Mouse (Mus musculus): ENCODE results near the gene Lrig2. TPM values are rescaled to one million over a fixed set of nuclear protein-coding genes. Genes with fewer than 3 reads are reported as not detected.

The Lrig2 gene
- 23.7 and 28.0 TPM in 2 replicates for polyA plus RNA-seq (2014; fragmentation: Nextera tagmentation; extraction: Ambion mirVana)

- peak; percentile 99 for ATAC-seq (ENCODE audit: low FRiP score)
- no peaks in the 10 kb centered on the region for H3K27me3 ChIP-seq (ENCODE audit: control insufficient read depth, insufficient read depth, low read length)
- H3K4me2 ChIP-seq = peak within 1 kb of the TSS; percentile 62
- peak within 1 kb of the TSS; percentile 69 for H3K4me3 ChIP-seq (ENCODE audit: low read depth, low read length)
- no peaks in the 10 kb centered on the region for H3K36me3 ChIP-seq (ENCODE audit: control insufficient read depth, insufficient read depth, low read length)
- peak; percentile 100 for DNase-seq (ENCODE audit: low spot score, missing footprints)
- H3K9ac ChIP-seq (ENCODE audit: low read length) = peak within 1 kb of the TSS; percentile 75
- under 1% methylated on average over 63 of the region's 71 CpGs for WGBS
- peak within 1 kb of the TSS; percentile 96 for H3K27ac ChIP-seq (ENCODE audit: low read depth, low read length)
- H3K4me1 ChIP-seq (ENCODE audit: control insufficient read depth, insufficient read depth, low read length) = peaks cover 4% of the 10 kb centered on the region; the same call in 1 of the 2 replicates
- H3K9me3 ChIP-seq (ENCODE audit: control insufficient read depth, low read length) = no peaks in the 10 kb centered on the region
Observed at GRCm38 (mm10) chr3:104511538-104512423, at the start of gene Lrig2. TSS of gene Lrig2 (minus strand) at chr3:104511918.

GRCm38 (mm10) chr3:104556624-104557023 lies 44.9 kb upstream of the Lrig2 start:
- DNase-seq (ENCODE audit: low spot score, missing footprints) (no peak), ATAC-seq (ENCODE audit: low FRiP score) (no peak)
- 95% methylated on average over 1 of the region's 1 CpGs for WGBS
- H3K9me3 ChIP-seq (ENCODE audit: control insufficient read depth, low read length) = no peaks in the 10 kb centered on the region
- no peak overlapping the region for H3K4me2 ChIP-seq
- no peaks in the 10 kb centered on the region for H3K36me3 ChIP-seq (ENCODE audit: control insufficient read depth, insufficient read depth, low read length)
- no peak overlapping the region for H3K4me3 ChIP-seq (ENCODE audit: low read depth, low read length)
- H3K27me3 ChIP-seq (ENCODE audit: control insufficient read depth, insufficient read depth, low read length) = no peaks in the 10 kb centered on the region
- H3K4me1 ChIP-seq (ENCODE audit: control insufficient read depth, insufficient read depth, low read length) = no peaks in the 10 kb centered on the region
- no peak overlapping the region for H3K9ac ChIP-seq (ENCODE audit: low read length)
- no peak overlapping the region for H3K27ac ChIP-seq (ENCODE audit: low read depth, low read length)

- ATAC-seq (ENCODE audit: low FRiP score) = no peak
- WGBS = 53% methylated on average over 3 of the region's 3 CpGs
- no peak overlapping the region for H3K27ac ChIP-seq (ENCODE audit: low read depth, low read length)
Observed at GRCm38 (mm10) chr3:104550594-104550993, 38.9 kb upstream of the Lrig2 start.

GRCm38 (mm10) chr3:104548367-104549087 lies 36.8 kb upstream of the Lrig2 start:
- DNase-seq (ENCODE audit: low spot score, missing footprints) (peak; percentile 39), ATAC-seq (ENCODE audit: low FRiP score) (no peak)
- Histone ChIP-seq H3K9ac (ENCODE audit: low read length) (no peak overlapping the region), H3K4me3 (ENCODE audit: low read depth, low read length) (no peak overlapping the region), H3K9me3 (ENCODE audit: control insufficient read depth, low read length) (no peaks in the 10 kb centered on the region), H3K27me3 (ENCODE audit: control insufficient read depth, insufficient read depth, low read length) (no peaks in the 10 kb centered on the region), H3K4me1 (ENCODE audit: control insufficient read depth, insufficient read depth, low read length) (no peaks in the 10 kb centered on the region), H3K36me3 (ENCODE audit: control insufficient read depth, insufficient read depth, low read length) (no peaks in the 10 kb centered on the region), H3K4me2 (no peak overlapping the region), H3K27ac (ENCODE audit: low read depth, low read length) (no peak overlapping the region)
- 78% methylated on average over 15 of the region's 15 CpGs for WGBS

More at GRCm38 (mm10) chr3:104550594-104550993, 38.9 kb upstream of the Lrig2 start:
- H3K4me3 ChIP-seq (ENCODE audit: low read depth, low read length) = no peak overlapping the region
- H3K4me1 ChIP-seq (ENCODE audit: control insufficient read depth, insufficient read depth, low read length) = no peaks in the 10 kb centered on the region
- H3K36me3 ChIP-seq (ENCODE audit: control insufficient read depth, insufficient read depth, low read length) = no peaks in the 10 kb centered on the region
- no peaks in the 10 kb centered on the region for H3K27me3 ChIP-seq (ENCODE audit: control insufficient read depth, insufficient read depth, low read length)
- H3K9ac ChIP-seq (ENCODE audit: low read length) = no peak overlapping the region
- H3K9me3 ChIP-seq (ENCODE audit: control insufficient read depth, low read length) = no peaks in the 10 kb centered on the region
- DNase-seq (ENCODE audit: low spot score, missing footprints) = no peak
- no peak overlapping the region for H3K4me2 ChIP-seq

GRCm38 (mm10) chr3:104543825-104544224 lies 32.1 kb upstream of the Lrig2 start:
- Histone ChIP-seq H3K9ac (ENCODE audit: low read length) (no peak overlapping the region), H3K9me3 (ENCODE audit: control insufficient read depth, low read length) (no peaks in the 10 kb centered on the region), H3K27ac (ENCODE audit: low read depth, low read length) (no peak overlapping the region), H3K4me3 (ENCODE audit: low read depth, low read length) (no peak overlapping the region), H3K36me3 (ENCODE audit: control insufficient read depth, insufficient read depth, low read length) (no peaks in the 10 kb centered on the region), H3K27me3 (ENCODE audit: control insufficient read depth, insufficient read depth, low read length) (no peaks in the 10 kb centered on the region), H3K4me1 (ENCODE audit: control insufficient read depth, insufficient read depth, low read length) (peaks cover 7% of the 10 kb centered on the region; the same call in 1 of the 2 replicates), H3K4me2 (no peak overlapping the region)
- ATAC-seq (ENCODE audit: low FRiP score) (no peak), DNase-seq (ENCODE audit: low spot score, missing footprints) (no peak)
- 94% methylated on average over 3 of the region's 3 CpGs for WGBS

- Histone ChIP-seq H3K9me3 (ENCODE audit: control insufficient read depth, low read length) (no peaks in the 10 kb centered on the region), H3K4me2 (peak overlapping the region; percentile 53), H3K9ac (ENCODE audit: low read length) (peak overlapping the region; percentile 56), H3K27me3 (ENCODE audit: control insufficient read depth, insufficient read depth, low read length) (no peaks in the 10 kb centered on the region), H3K36me3 (ENCODE audit: control insufficient read depth, insufficient read depth, low read length) (no peaks in the 10 kb centered on the region), H3K4me3 (ENCODE audit: low read depth, low read length) (peak overlapping the region; percentile 11; the same call in 1 of the 2 replicates), H3K27ac (ENCODE audit: low read depth, low read length) (peak overlapping the region; percentile 67), H3K4me1 (ENCODE audit: control insufficient read depth, insufficient read depth, low read length) (peaks cover 7% of the 10 kb centered on the region; the same call in 1 of the 2 replicates)
- 2% methylated on average over 2 of the region's 2 CpGs for WGBS
- DNase-seq (ENCODE audit: low spot score, missing footprints) = no peak
- ATAC-seq (ENCODE audit: low FRiP score) = no peak; the same call in 1 of the 2 replicates
Observed at GRCm38 (mm10) chr3:104542065-104542429, 30.3 kb upstream of the Lrig2 start.

- peak; percentile 85 for ATAC-seq (ENCODE audit: low FRiP score)
- H3K4me2 ChIP-seq = peak overlapping the region; percentile 53
- H3K27me3 ChIP-seq (ENCODE audit: control insufficient read depth, insufficient read depth, low read length) = no peaks in the 10 kb centered on the region
- H3K9ac ChIP-seq (ENCODE audit: low read length) = peak overlapping the region; percentile 56
- peak overlapping the region; percentile 67 for H3K27ac ChIP-seq (ENCODE audit: low read depth, low read length)
- peak overlapping the region; percentile 11; the same call in 1 of the 2 replicates for H3K4me3 ChIP-seq (ENCODE audit: low read depth, low read length)
- H3K36me3 ChIP-seq (ENCODE audit: control insufficient read depth, insufficient read depth, low read length) = no peaks in the 10 kb centered on the region
- H3K9me3 ChIP-seq (ENCODE audit: control insufficient read depth, low read length) = no peaks in the 10 kb centered on the region
- 9% methylated on average over 21 of the region's 21 CpGs for WGBS
- H3K4me1 ChIP-seq (ENCODE audit: control insufficient read depth, insufficient read depth, low read length) = peaks cover 7% of the 10 kb centered on the region; the same call in 1 of the 2 replicates
- peak; percentile 96 for DNase-seq (ENCODE audit: low spot score, missing footprints)
Observed at GRCm38 (mm10) chr3:104541139-104542064, 29.7 kb upstream of the Lrig2 start.

- WGBS = 69% methylated on average over 9 of the region's 9 CpGs
- H3K36me3 ChIP-seq (ENCODE audit: control insufficient read depth, insufficient read depth, low read length) = no peaks in the 10 kb centered on the region
Observed at GRCm38 (mm10) chr3:104540480-104541138, 28.9 kb upstream of the Lrig2 start.

More at GRCm38 (mm10) chr3:104540480-104541138, 28.9 kb upstream of the Lrig2 start:
- ATAC-seq (ENCODE audit: low FRiP score) = no peak
- Histone ChIP-seq H3K9me3 (ENCODE audit: control insufficient read depth, low read length) (no peaks in the 10 kb centered on the region), H3K27me3 (ENCODE audit: control insufficient read depth, insufficient read depth, low read length) (no peaks in the 10 kb centered on the region), H3K27ac (ENCODE audit: low read depth, low read length) (no peak overlapping the region), H3K9ac (ENCODE audit: low read length) (no peak overlapping the region), H3K4me2 (no peak overlapping the region), H3K4me3 (ENCODE audit: low read depth, low read length) (no peak overlapping the region), H3K4me1 (ENCODE audit: control insufficient read depth, insufficient read depth, low read length) (peaks cover 7% of the 10 kb centered on the region; the same call in 1 of the 2 replicates)
- DNase-seq (ENCODE audit: low spot score, missing footprints) = peak; percentile 75

Measured in midbrain, embryonic 11.5 days (tissue).